7 mouse cellular contexts compared by ENCODE assay signal in the genomic region with DNA sequence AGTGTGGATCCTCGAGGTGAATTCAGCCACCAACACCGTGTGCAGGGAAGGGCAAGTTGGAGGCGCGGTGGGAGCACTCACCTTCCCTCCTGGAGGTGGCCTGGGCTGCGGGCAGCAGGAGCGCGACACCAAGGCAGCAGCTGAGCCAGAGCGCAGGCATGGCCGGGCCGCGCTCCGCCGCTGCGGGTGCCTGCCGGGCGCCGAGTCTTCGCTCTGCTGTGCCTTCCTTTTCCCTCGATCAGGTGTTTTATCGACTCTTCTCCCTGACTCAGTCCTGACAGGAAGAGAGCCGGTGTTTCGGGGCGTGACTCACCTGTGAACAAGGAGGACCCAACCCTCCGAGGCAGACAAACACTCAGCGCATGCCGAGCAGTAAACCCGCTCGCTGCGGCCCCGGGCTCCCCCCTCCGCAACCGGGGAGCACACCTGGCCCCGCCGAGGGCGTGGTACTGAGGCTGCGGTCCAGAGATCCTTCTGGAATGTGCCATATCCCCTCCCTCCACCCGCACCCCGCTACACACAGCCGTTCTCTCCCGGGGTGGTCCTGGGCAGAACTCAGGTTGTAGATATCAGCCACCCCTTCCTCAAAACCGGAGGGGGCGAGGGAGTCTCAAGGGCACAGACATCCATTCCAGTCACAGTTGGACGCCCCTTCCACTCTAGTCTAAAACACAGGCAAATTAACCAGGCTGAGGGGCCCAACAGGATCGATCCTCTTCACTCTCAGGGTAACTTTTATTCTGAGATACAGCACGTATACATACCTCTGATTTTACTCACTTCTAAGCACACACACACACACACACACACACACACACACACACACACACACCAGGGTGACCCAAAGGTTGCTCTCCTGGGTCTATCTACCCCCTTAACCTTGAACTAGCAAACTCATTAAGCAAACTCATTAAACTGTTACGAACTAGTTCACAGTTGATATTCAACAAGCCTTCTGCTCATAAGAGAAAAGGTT. TPM values are rescaled to one million over a fixed set of nuclear protein-coding genes. Genes with fewer than 3 reads are reported as not detected.
DNase-seq lines count a peak whose midpoint lies in the region; ATAC-seq and TF ChIP-seq lines count a peak whose summit lies in the region.

Gene Lamc2, minus strand, starts transcription at position 620 of the 976 bp plus-strand sequence.

- ATAC-seq in intestine, embryonic 16.5 days = peak; percentile 95
- ATAC-seq in liver, embryonic 14.5 days (ENCODE audit: insufficient read depth) = no peak
- peak; percentile 74 for ATAC-seq in neural tube, embryonic 15.5 days (ENCODE audit: low FRiP score)

- DNase-seq in adrenal gland, postnatal 10 days = peak; percentile 38
- DNase-seq in forebrain, embryonic 10.5 days (ENCODE audit: extremely low spot score, low spot score) = peak; percentile 40
- no peak for DNase-seq in liver, embryonic 14.5 days (ENCODE audit: low read depth in 3 of 3, low spot score in 3 of 3)
- no peak for DNase-seq in spleen, adult 12 weeks (ENCODE audit: low spot score)

- peak within 1 kb of the TSS; percentile 81 for H3K4me3 ChIP-seq in E14TG2a.4 (replicated peaks; ENCODE audit: low read length)
- peak within 1 kb of the TSS; percentile 58 for H3K4me3 ChIP-seq in forebrain, embryonic 10.5 days
- H3K4me3 ChIP-seq in intestine, embryonic 16.5 days (ENCODE audit: low read length) = peak within 1 kb of the TSS; percentile 52
- H3K4me3 ChIP-seq in liver, embryonic 14.5 days (ENCODE audit: insufficient read depth in 1 of 2, low read depth in 2 of 2, low read length in 2 of 2) = peak within 1 kb of the TSS; percentile 5 to 27; a peak in 2 of 4 replicates
- H3K4me3 ChIP-seq in neural tube, embryonic 15.5 days (replicated peaks) = peak within 1 kb of the TSS; percentile 49

- H3K4me2 ChIP-seq in intestine, embryonic 16.5 days (ENCODE audit: low read depth, low read length) = peak within 1 kb of the TSS; percentile 80
- peak within 1 kb of the TSS; percentile 41 for H3K4me2 ChIP-seq in liver, embryonic 14.5 days (ENCODE audit: low read depth)
- H3K4me2 ChIP-seq in neural tube, embryonic 15.5 days = peak within 1 kb of the TSS; percentile 91

- peaks cover 56% of the 10 kb centered on the region for H3K27me3 ChIP-seq in E14TG2a.4 (ENCODE audit: insufficient read depth, low read length)
- peaks cover 62% of the 10 kb centered on the region for H3K27me3 ChIP-seq in forebrain, embryonic 10.5 days (ENCODE audit: poor library complexity, severe bottlenecking)
- H3K27me3 ChIP-seq in intestine, embryonic 16.5 days (replicated peaks; ENCODE audit: control insufficient read depth, insufficient read depth, low read length) = no peaks in the 10 kb centered on the region
- H3K27me3 ChIP-seq in liver, embryonic 14.5 days (ENCODE audit: control insufficient read depth, insufficient read depth, low read length) = peaks cover 27% of the 10 kb centered on the region
- H3K27me3 ChIP-seq in neural tube, embryonic 15.5 days (replicated peaks) = peaks cover 44% of the 10 kb centered on the region

- TF ChIP-seq CTCF in E14TG2a.4 (conservative IDR thresholded peaks at IDR 0.05; ENCODE audit: low read length) = no peak
- no peak for TF ChIP-seq CTCF in liver, embryonic 14.5 days (IDR thresholded peaks at IDR 0.05; ENCODE audit: low read depth)

- H3K36me3 ChIP-seq in E14TG2a.4 (ENCODE audit: insufficient read depth, low read length) = no peaks in the 10 kb centered on the region
- no peaks in the 10 kb centered on the region for H3K36me3 ChIP-seq in forebrain, embryonic 10.5 days (replicated peaks)
- no peaks in the 10 kb centered on the region for H3K36me3 ChIP-seq in intestine, embryonic 16.5 days (ENCODE audit: control insufficient read depth, insufficient read depth, low read length)
- no peaks in the 10 kb centered on the region for H3K36me3 ChIP-seq in liver, embryonic 14.5 days (replicated peaks; ENCODE audit: control insufficient read depth, insufficient read depth, low read depth)
- no peaks in the 10 kb centered on the region for H3K36me3 ChIP-seq in neural tube, embryonic 15.5 days

- no peaks in the 10 kb centered on the region for H3K9me3 ChIP-seq in E14TG2a.4 (ENCODE audit: low read length)
- no peaks in the 10 kb centered on the region for H3K9me3 ChIP-seq in forebrain, embryonic 10.5 days
- H3K9me3 ChIP-seq in intestine, embryonic 16.5 days (ENCODE audit: control insufficient read depth, low read length) = no peaks in the 10 kb centered on the region
- no peaks in the 10 kb centered on the region for H3K9me3 ChIP-seq in liver, embryonic 14.5 days (ENCODE audit: control insufficient read depth, low read length)
- H3K9me3 ChIP-seq in neural tube, embryonic 15.5 days (replicated peaks) = no peaks in the 10 kb centered on the region

- peaks cover 24% of the 10 kb centered on the region for H3K4me1 ChIP-seq in E14TG2a.4 (replicated peaks; ENCODE audit: low read depth, low read length)
- H3K4me1 ChIP-seq in forebrain, embryonic 10.5 days = peaks cover 12% of the 10 kb centered on the region
- peaks cover 6% of the 10 kb centered on the region for H3K4me1 ChIP-seq in intestine, embryonic 16.5 days (ENCODE audit: control insufficient read depth, insufficient read depth, low read length)
- H3K4me1 ChIP-seq in liver, embryonic 14.5 days (replicated peaks; ENCODE audit: control insufficient read depth in 2 of 2, insufficient read depth in 2 of 2, low read length in 1 of 2) = no peaks in the 10 kb centered on the region
- H3K4me1 ChIP-seq in neural tube, embryonic 15.5 days = peaks cover 14% of the 10 kb centered on the region

- TF ChIP-seq EP300 in liver, embryonic 14.5 days (IDR thresholded peaks at IDR 0.05; ENCODE audit: low read depth) = no peak

- H3K9ac ChIP-seq in intestine, embryonic 16.5 days (ENCODE audit: low read depth, low read length) = peak within 1 kb of the TSS; percentile 68
- H3K9ac ChIP-seq in liver, embryonic 14.5 days (replicated peaks) = no peak within 1 kb of the TSS
- peak within 1 kb of the TSS; percentile 53 for H3K9ac ChIP-seq in neural tube, embryonic 15.5 days (replicated peaks)

- WGBS in forebrain, embryonic 10.5 days = 3% methylated on average over 46 of the region's 46 CpGs
- 5% methylated on average over 46 of the region's 46 CpGs for WGBS in intestine, embryonic 16.5 days
- WGBS in liver, embryonic 14.5 days (ENCODE audit: insufficient replicate concordance) = 3% methylated on average over 46 of the region's 46 CpGs
- WGBS in neural tube, embryonic 15.5 days = 4% methylated on average over 45 of the region's 46 CpGs

- H3K27ac ChIP-seq in forebrain, embryonic 10.5 days = peak within 1 kb of the TSS; percentile 48; the same call in 1 of the 2 replicates
- H3K27ac ChIP-seq in intestine, embryonic 16.5 days (ENCODE audit: low read length) = no peak within 1 kb of the TSS
- H3K27ac ChIP-seq in liver, embryonic 14.5 days = no peak within 1 kb of the TSS
- no peak within 1 kb of the TSS for H3K27ac ChIP-seq in neural tube, embryonic 15.5 days (replicated peaks)

RNA-seq across cellular contexts. Expression of gene Lamc2, which starts in this region (rescaled TPM):
- total RNA-seq in adrenal gland, postnatal 10 days (2021) = 1 to 10 TPM; 1.9 to 3.2 TPM
- 1.4 and 1.8 TPM in 2 replicates for polyA plus RNA-seq in forebrain, embryonic 10.5 days (2016; fragmentation: Nextera tagmentation; extraction: Ambion mirVana)
- 6.0 and 6.6 TPM in 2 replicates for polyA plus RNA-seq in intestine, embryonic 16.5 days (2015; fragmentation: Nextera tagmentation; extraction: Ambion mirVana)
- 0.10 and 0.13 TPM in 2 replicates for polyA plus RNA-seq in liver, embryonic 14.5 days (2012; rRNA removed)
- 0.13 and 0.14 TPM in 2 replicates for polyA plus RNA-seq in liver, embryonic 14.5 days (2014; fragmentation: Nextera tagmentation; extraction: Ambion mirVana)
- 1.6 and 3.9 TPM in 2 replicates for polyA plus RNA-seq in neural tube, embryonic 15.5 days (2015; fragmentation: Nextera tagmentation; extraction: Ambion mirVana)

Comparison
In these comparisons a context has a peak if more than half of its experiments do, and no peak if none do; other contexts are left out.
1. H3K4me3 ChIP-seq: peak in every context shown above with its lines; median percentile 81 in E14TG2a.4; 58 in forebrain, embryonic 10.5 days; 52 in intestine, embryonic 16.5 days; 49 in neural tube, embryonic 15.5 days; 16 in liver, embryonic 14.5 days.
2. DNase-seq: peak in adrenal gland, postnatal 10 days (single experiment) and forebrain, embryonic 10.5 days (single experiment); none in liver, embryonic 14.5 days (0 of 3) and spleen, adult 12 weeks (single experiment).
3. H3K4me2 ChIP-seq: peak in every context shown above with its lines; median percentile 91 in neural tube, embryonic 15.5 days; 80 in intestine, embryonic 16.5 days; 41 in liver, embryonic 14.5 days.